Mouse (Mus musculus) heart, adult 11 months (tissue): Measurements from ENCODE around the gene Prdm9.

Experiments used
- DNase-seq: peaks from one replicate; pipeline ENCODE4 v3.0.0; 2022

The Prdm9 gene

GRCm38 (mm10) chr17:15564014-15564927 lies at the start of gene Prdm9:
Gene Prdm9, minus strand, starts transcription at chr17:15564354.
- DNase-seq: peak; percentile 100

- no peak for DNase-seq
Measured at GRCm38 (mm10) chr17:15599496-15599895, 35.3 kb upstream of the Prdm9 start.

- no peak for DNase-seq
Measured at GRCm38 (mm10) chr17:15591216-15591881, 27.2 kb upstream of the Prdm9 start.

- no peak for DNase-seq
Measured at GRCm38 (mm10) chr17:15588116-15588515, 24.0 kb upstream of the Prdm9 start.

- DNase-seq: no peak
Measured at GRCm38 (mm10) chr17:15585691-15586090, 21.5 kb upstream of the Prdm9 start.

GRCm38 (mm10) chr17:15583071-15583470 lies 18.9 kb upstream of the Prdm9 start:
- DNase-seq: no peak

GRCm38 (mm10) chr17:15580072-15580447 lies 15.9 kb upstream of the Prdm9 start:
- DNase-seq: no peak

- no peak for DNase-seq
Measured at GRCm38 (mm10) chr17:15579410-15580071, 15.4 kb upstream of the Prdm9 start.

- DNase-seq: no peak
Measured at GRCm38 (mm10) chr17:15577291-15577694, 13.1 kb upstream of the Prdm9 start.

- peak; percentile 87 for DNase-seq
Measured at GRCm38 (mm10) chr17:15575056-15575455, 10.9 kb upstream of the Prdm9 start.

- DNase-seq: peak; percentile 28
Measured at GRCm38 (mm10) chr17:15566908-15567307, 2.8 kb upstream of the Prdm9 start.

- peak; percentile 80 for DNase-seq
Measured at GRCm38 (mm10) chr17:15564928-15565300, 760 bp upstream of the Prdm9 start.

GRCm38 (mm10) chr17:15559946-15560345 lies 4.2 kb downstream of the Prdm9 start:
- peak; percentile 53 for DNase-seq

- DNase-seq: peak; percentile 2
Measured at GRCm38 (mm10) chr17:15549713-15550112, 14.4 kb downstream of the Prdm9 start.

- peak; percentile 69 for DNase-seq
Measured at GRCm38 (mm10) chr17:15546440-15546839, 17.7 kb downstream of the Prdm9 start.

- DNase-seq: peak; percentile 22
Measured at GRCm38 (mm10) chr17:15543868-15544267, 20.3 kb downstream of the Prdm9 start.

- peak; percentile 68 for DNase-seq
Measured at GRCm38 (mm10) chr17:15540309-15540708, 23.8 kb downstream of the Prdm9 start.

GRCm38 (mm10) chr17:15536457-15536904 lies 27.7 kb downstream of the Prdm9 start:
- peak; percentile 87 for DNase-seq

- no peak for DNase-seq
Measured at GRCm38 (mm10) chr17:15535943-15536342, 28.2 kb downstream of the Prdm9 start.

- DNase-seq: no peak
Measured at GRCm38 (mm10) chr17:15535162-15535800, 28.9 kb downstream of the Prdm9 start.

- DNase-seq: no peak
Measured at GRCm38 (mm10) chr17:15530141-15530540, 34.0 kb downstream of the Prdm9 start.

GRCm38 (mm10) chr17:15528887-15529286 lies 35.3 kb downstream of the Prdm9 start:
- no peak for DNase-seq

GRCm38 (mm10) chr17:15527811-15528136 lies 36.4 kb downstream of the Prdm9 start:
- no peak for DNase-seq
